Mouse (Mus musculus) kidney, adult 2 months (tissue): ENCODE data around the gene Abcb9.

Experiments used
- CTCF ChIP-seq: fragments of 200-500 bp; conservative IDR thresholded peaks from 2 replicates; pipeline ENCODE4 v1.5.1; 2011; ENCODE audit warnings: low read depth, mild to moderate bottlenecking, control low read depth, low read length, moderate library complexity, mixed read lengths; ENCODE audit not compliant: insufficient read depth, insufficient read length
- POLR2A ChIP-seq: fragments of 200-500 bp; IDR thresholded peaks from one replicate; pipeline ENCODE4 v1.6.1; 2011; ENCODE audit warnings: low read depth, low read length, control low read depth

DNA sequence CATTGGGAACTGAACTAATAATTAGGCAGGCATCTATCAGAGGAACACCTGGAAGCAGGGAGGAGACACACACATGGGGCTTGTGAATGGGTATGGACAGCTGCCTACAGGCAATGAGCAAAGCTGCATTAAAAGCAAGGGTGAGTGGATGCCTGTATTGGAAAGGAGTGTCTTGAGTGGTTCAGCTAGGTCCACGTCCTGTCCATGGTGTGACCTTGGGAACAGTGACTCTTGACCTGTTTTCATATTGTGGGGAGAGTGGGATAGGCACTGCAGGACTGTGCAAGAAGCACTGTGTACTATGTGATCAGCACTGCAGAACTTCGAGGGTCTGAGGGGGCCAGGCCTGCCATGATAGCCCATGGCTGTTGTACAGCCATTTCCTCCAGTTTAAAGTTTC, 3.3 kb upstream of the Abcb9 start:
- TF ChIP-seq POLR2A (no peak), CTCF (no peak)
